Mouse (Mus musculus): ENCODE results near the gene Psat1.

DNA sequence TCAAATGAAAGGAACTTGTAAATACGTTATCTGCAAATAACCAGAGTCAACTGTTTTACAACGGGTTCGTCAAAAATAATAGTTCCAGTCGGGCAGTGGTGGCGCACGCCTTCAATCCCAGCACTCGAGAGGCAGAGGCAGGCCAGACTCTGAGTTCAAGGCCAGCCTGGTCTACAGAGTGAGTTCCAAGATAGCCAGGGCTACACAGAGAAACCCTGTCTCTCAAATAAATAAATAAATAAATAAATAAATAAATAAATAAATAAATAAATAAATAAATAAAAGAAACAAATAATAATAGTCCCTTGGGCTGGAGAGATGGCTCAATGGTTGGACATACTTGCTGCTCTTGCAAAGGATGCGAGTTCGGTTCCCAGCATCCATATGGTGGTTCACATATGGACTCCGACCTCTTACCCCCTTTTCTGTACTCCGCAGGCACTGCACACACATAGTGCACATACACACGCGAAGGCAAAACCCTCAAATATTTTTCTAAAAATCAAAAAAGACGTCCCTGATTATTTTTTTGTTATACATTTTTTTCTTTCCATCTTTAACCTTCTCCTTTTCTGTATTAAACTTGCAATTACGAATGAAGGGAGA lies 36.7 kb upstream of the Psat1 start:
- TF ChIP-seq EP300 (IDR thresholded peaks at IDR 0.05; ENCODE audit: low read depth), result no peak
- no peak for TF ChIP-seq CTCF (IDR thresholded peaks at IDR 0.05; ENCODE audit: low read depth)
